Mouse (Mus musculus) liver, postnatal 0 days (tissue): Measurements from ENCODE around the gene Olfr1233. TPM values are rescaled to one million over a fixed set of nuclear protein-coding genes. Genes with fewer than 3 reads are reported as not detected.

Source experiments
- ATAC-seq: fragments of 200-750 bp; cut with Nextera tagmentation; 2 replicates; pipeline ENCODE4 v1.8.0; 2017; ENCODE audit warnings: mild to moderate bottlenecking, moderate library complexity
- DNase-seq: peaks from one replicate; pipeline ENCODE4 v3.0.0-alpha.2; 2016
- H3K27ac ChIP-seq: fragments of 300-500 bp; sonication (generic); 2 replicates; pipeline ENCODE4 v1.5.1; 2014; ENCODE audit warnings: antibody characterized with exemption, moderate library complexity, mild to moderate bottlenecking, low read depth
- H3K27me3 ChIP-seq: fragments of 300-500 bp; sonication (generic); 2 replicates; pipeline ENCODE4 v1.6.1; 2014; ENCODE audit warnings: low read length, control low read depth, mixed read lengths; ENCODE audit not compliant: insufficient read depth
- H3K36me3 ChIP-seq: fragments of 300-500 bp; sonication (generic); replicated peaks from 2 replicates; pipeline ENCODE4 v1.6.1; 2014; ENCODE audit warnings: mild to moderate bottlenecking, control low read depth, low read length, moderate library complexity, mixed read lengths; ENCODE audit not compliant: insufficient read depth
- H3K4me1 ChIP-seq: fragments of 300-500 bp; sonication (generic); 2 replicates; pipeline ENCODE4 v1.6.1; 2014; ENCODE audit warnings: antibody characterized with exemption, mild to moderate bottlenecking, control low read depth; ENCODE audit not compliant: insufficient read depth
- H3K4me2 ChIP-seq: fragments of 300-500 bp; sonication (generic); 2 replicates; pipeline ENCODE4 v1.6.1; 2014; ENCODE audit warnings: low read depth, mild to moderate bottlenecking, low read length, moderate library complexity, mixed read lengths
- H3K4me3 ChIP-seq: fragments of 300-500 bp; sonication (generic); 2 replicates; pipeline ENCODE4 v1.5.1; 2014; ENCODE audit warnings: low read depth, low read length
- H3K9ac ChIP-seq: fragments of 300-500 bp; sonication (generic); replicated peaks from 2 replicates; pipeline ENCODE4 v1.6.1; 2014; ENCODE audit warnings: mild to moderate bottlenecking, moderate library complexity
- H3K9me3 ChIP-seq: fragments of 300-500 bp; sonication (generic); 2 replicates; pipeline ENCODE4 v1.6.1; 2016; ENCODE audit warnings: mild to moderate bottlenecking, control low read depth, low read length, mixed read lengths
- CTCF ChIP-seq: sonication (generic); IDR thresholded peaks from 2 replicates; pipeline ENCODE4 v1.5.1; 2016; ENCODE audit warnings: antibody characterized with exemption, low read depth
- EP300 ChIP-seq: IDR thresholded peaks from 2 replicates; pipeline ENCODE4 v1.6.1; 2016; ENCODE audit warnings: antibody characterized with exemption, low read depth, mild to moderate bottlenecking
- WGBS: fragments of 180-500 bp; shearing (Covaris S2); extraction: QIAGEN DNeasy Blood & Tissue Kit; methylation state at CpG from one replicate; pipeline ENCODE4 v1.1.7; 2014; ENCODE audit not compliant: insufficient replicate concordance; 5-methylcytosine and 5-hydroxymethylcytosine counted together
- polyA plus RNA-seq: library from polyadenylated mRNA; unstranded; fragments of >200 nt; fragmentation: Nextera tagmentation; extraction: Ambion mirVana; gene quantifications from 2 replicates; pipeline ENCODE4 v1.2.1, GENCODE M21; 2015

Olfr1233 gene
- polyA plus RNA-seq: not detected in 2 replicates

GRCm38 (mm10) chr2:89342298-89342697 is at the start of gene Olfr1233:
Gene Olfr1233, minus strand, starts transcription at chr2:89342398.
- no peaks in the 10 kb centered on the region for H3K27me3 ChIP-seq
- no peaks in the 10 kb centered on the region for H3K9me3 ChIP-seq
- H3K4me3 ChIP-seq: no peak within 1 kb of the TSS
- TF ChIP-seq EP300 (no peak), CTCF (no peak)
- no peak within 1 kb of the TSS for H3K9ac ChIP-seq
- H3K4me1 ChIP-seq: no peaks in the 10 kb centered on the region
- ATAC-seq (no peak), DNase-seq (no peak)
- H3K4me2 ChIP-seq: no peak within 1 kb of the TSS
- no peaks in the 10 kb centered on the region for H3K36me3 ChIP-seq
- no peak within 1 kb of the TSS for H3K27ac ChIP-seq

GRCm38 (mm10) chr2:89364765-89365164 is 22.6 kb upstream of the Olfr1233 start, which contains the start of gene Olfr1234:
Gene Olfr1234, minus strand, starts transcription at chr2:89364865.
- Histone ChIP-seq H3K4me1 (no peaks in the 10 kb centered on the region), H3K4me2 (no peak within 1 kb of the TSS), H3K27me3 (no peaks in the 10 kb centered on the region), H3K36me3 (no peaks in the 10 kb centered on the region), H3K9ac (no peak within 1 kb of the TSS), H3K27ac (no peak within 1 kb of the TSS), H3K9me3 (no peaks in the 10 kb centered on the region), H3K4me3 (no peak within 1 kb of the TSS)
- TF ChIP-seq EP300 (no peak), CTCF (no peak)
- ATAC-seq (no peak), DNase-seq (no peak)
- WGBS: 82% methylated on average over 4 of the region's 4 CpGs

GRCm38 (mm10) chr2:89329575-89329974 is 12.6 kb downstream of the Olfr1233 start, which contains the start of gene Olfr1232:
Gene Olfr1232, minus strand, starts transcription at chr2:89329675.
- no peaks in the 10 kb centered on the region for H3K36me3 ChIP-seq
- ATAC-seq (no peak), DNase-seq (no peak)
- H3K9me3 ChIP-seq: no peaks in the 10 kb centered on the region
- H3K4me2 ChIP-seq: no peak within 1 kb of the TSS
- H3K9ac ChIP-seq: no peak within 1 kb of the TSS
- no peaks in the 10 kb centered on the region for H3K4me1 ChIP-seq
- H3K4me3 ChIP-seq: no peak within 1 kb of the TSS
- H3K27me3 ChIP-seq: no peaks in the 10 kb centered on the region
- TF ChIP-seq EP300: no peak
- TF ChIP-seq CTCF: no peak
- H3K27ac ChIP-seq: no peak within 1 kb of the TSS

- H3K27ac ChIP-seq: no peak within 1 kb of the TSS
- DNase-seq (no peak), ATAC-seq (no peak)
- H3K4me2 ChIP-seq: no peak within 1 kb of the TSS
- 62% methylated on average over 2 of the region's 2 CpGs for WGBS
- TF ChIP-seq EP300 (no peak), CTCF (no peak)
- H3K36me3 ChIP-seq: no peaks in the 10 kb centered on the region
- no peak within 1 kb of the TSS for H3K9ac ChIP-seq
- H3K4me3 ChIP-seq: no peak within 1 kb of the TSS
- H3K4me1 ChIP-seq: no peaks in the 10 kb centered on the region
- H3K9me3 ChIP-seq: no peaks in the 10 kb centered on the region
- no peaks in the 10 kb centered on the region for H3K27me3 ChIP-seq
Observed at GRCm38 (mm10) chr2:89306974-89307373, 35.2 kb downstream of the Olfr1233 start, which contains the start of gene Olfr1231. Gene Olfr1231, minus strand, starts transcription at chr2:89307074.

- Histone ChIP-seq H3K27me3 (no peaks in the 10 kb centered on the region), H3K27ac (no peak within 1 kb of the TSS), H3K4me3 (no peak within 1 kb of the TSS), H3K9ac (no peak within 1 kb of the TSS), H3K9me3 (no peaks in the 10 kb centered on the region), H3K4me1 (no peaks in the 10 kb centered on the region), H3K36me3 (no peaks in the 10 kb centered on the region), H3K4me2 (no peak within 1 kb of the TSS)
- TF ChIP-seq EP300 (no peak), CTCF (no peak)
- DNase-seq (no peak), ATAC-seq (no peak)
- WGBS: 78% methylated on average over 1 of the region's 1 CpGs
Observed at GRCm38 (mm10) chr2:89297168-89297567, 45.0 kb downstream of the Olfr1233 start, which contains the start of gene Olfr1230. Gene Olfr1230, minus strand, starts transcription at chr2:89297268.

GRCm38 (mm10) chr2:89287914-89288313 is 54.3 kb downstream of the Olfr1233 start, which contains the start of gene Olfr1229:
Gene Olfr1229, minus strand, starts transcription at chr2:89288014.
- no peaks in the 10 kb centered on the region for H3K9me3 ChIP-seq
- no peak within 1 kb of the TSS for H3K4me2 ChIP-seq
- H3K27me3 ChIP-seq: no peaks in the 10 kb centered on the region
- H3K36me3 ChIP-seq: no peaks in the 10 kb centered on the region
- H3K9ac ChIP-seq: no peak within 1 kb of the TSS
- H3K27ac ChIP-seq: no peak within 1 kb of the TSS
- TF ChIP-seq EP300 (no peak), CTCF (no peak)
- WGBS: 59% methylated on average over 2 of the region's 2 CpGs
- no peak within 1 kb of the TSS for H3K4me3 ChIP-seq
- no peak for ATAC-seq
- DNase-seq: no peak
- no peaks in the 10 kb centered on the region for H3K4me1 ChIP-seq

Other genes with a start within 250 kb of the Olfr1233 start
- gene Olfr1220, start 235.6 kb downstream of the Olfr1233 start, polyA plus RNA-seq: not detected in 2 replicates
- not detected in 2 replicates for gene Olfr1221, start 225.1 kb downstream of the Olfr1233 start, polyA plus RNA-seq
- gene Olfr1222, start 209.3 kb downstream of the Olfr1233 start, polyA plus RNA-seq: not detected in 2 replicates
- gene Olfr1223, start 190.8 kb downstream of the Olfr1233 start, polyA plus RNA-seq: not detected in 2 replicates
- not detected in 2 replicates for gene Olfr1224-ps1, start 178.3 kb downstream of the Olfr1233 start, polyA plus RNA-seq
- gene Olfr1225, start 167.7 kb downstream of the Olfr1233 start, polyA plus RNA-seq: not detected in 2 replicates
- gene Olfr1226, start 142.3 kb downstream of the Olfr1233 start, polyA plus RNA-seq: not detected in 2 replicates
- gene Olfr1228, start 88.3 kb downstream of the Olfr1233 start, polyA plus RNA-seq: not detected in 2 replicates
- not detected in 2 replicates for gene Olfr1229, start 54.4 kb downstream of the Olfr1233 start, polyA plus RNA-seq
- not detected in 2 replicates for gene Olfr1230, start 45.1 kb downstream of the Olfr1233 start, polyA plus RNA-seq
- gene Olfr1231, start 35.3 kb downstream of the Olfr1233 start, polyA plus RNA-seq: not detected in 2 replicates
- gene Olfr1232, start 12.7 kb downstream of the Olfr1233 start, polyA plus RNA-seq: not detected in 2 replicates
- not detected in 2 replicates for gene Olfr1234, start 22.5 kb upstream of the Olfr1233 start, polyA plus RNA-seq
- not detected in 2 replicates for gene Olfr1238, start 67.3 kb upstream of the Olfr1233 start, polyA plus RNA-seq
- not detected in 2 replicates for gene Olfr1239, start 78.0 kb upstream of the Olfr1233 start, polyA plus RNA-seq
- gene Olfr1240, start 100.6 kb upstream of the Olfr1233 start, polyA plus RNA-seq: not detected in 2 replicates
- not detected in 2 replicates for gene Olfr1241, start 144.7 kb upstream of the Olfr1233 start, polyA plus RNA-seq
- gene Olfr1242, start 155.9 kb upstream of the Olfr1233 start, polyA plus RNA-seq: not detected in 2 replicates
- not detected in 2 replicates for gene Olfr1243, start 189.1 kb upstream of the Olfr1233 start, polyA plus RNA-seq
- gene Olfr1245, start 236.0 kb upstream of the Olfr1233 start, polyA plus RNA-seq: not detected in 2 replicates